ENCODE assay signal across 8 mouse cellular contexts in genomic region chr7:25076296-25076662, GRCm38 (mm10). TPM values are rescaled to one million over a fixed set of nuclear protein-coding genes. Genes with fewer than 3 reads are reported as not detected.
DNase-seq lines count a peak whose midpoint lies in the region; ATAC-seq and TF ChIP-seq lines count a peak whose summit lies in the region.

No protein-coding gene starts in this region.

- 23% methylated on average over 7 of the region's 7 CpGs for WGBS in thymus, adult 2 months
- 18% methylated on average over 7 of the region's 7 CpGs for WGBS in liver, embryonic 11.5 days
- 14% methylated on average over 7 of the region's 7 CpGs for WGBS in stomach, postnatal 0 days

- peak overlapping the region; percentile 87 for H3K27ac ChIP-seq in thymus, adult 2 months (ENCODE audit: control insufficient read depth, insufficient read depth, low read length)
- H3K27ac ChIP-seq in liver, embryonic 11.5 days (ENCODE audit: low read depth, low read length) = peak overlapping the region; percentile 88
- H3K27ac ChIP-seq in stomach, postnatal 0 days (replicated peaks) = peak overlapping the region; percentile 92

- H3K9me3 ChIP-seq in liver, embryonic 11.5 days (ENCODE audit: control insufficient read depth, low read length) = no peaks in the 10 kb centered on the region
- no peaks in the 10 kb centered on the region for H3K9me3 ChIP-seq in stomach, postnatal 0 days (ENCODE audit: control insufficient read depth, low read length)

- H3K4me3 ChIP-seq in thymus, adult 2 months (ENCODE audit: control insufficient read depth, insufficient read depth, low read length) = peak overlapping the region; percentile 58
- peak overlapping the region; percentile 96 for H3K4me3 ChIP-seq in liver, embryonic 11.5 days (ENCODE audit: low read depth, low read length)
- H3K4me3 ChIP-seq in stomach, postnatal 0 days (ENCODE audit: low read depth, low read length) = peak overlapping the region; percentile 39

- H3K9ac ChIP-seq in liver, embryonic 11.5 days (ENCODE audit: low read depth, low read length) = peak overlapping the region; percentile 79
- H3K9ac ChIP-seq in stomach, postnatal 0 days (ENCODE audit: low read length) = peak overlapping the region; percentile 66

- peak; percentile 42 for DNase-seq in cerebellum, adult 9-11 months
- DNase-seq in cerebellum, adult 11-12 months = no peak
- DNase-seq in thymus, adult 2 months = no peak
- DNase-seq in thymus, postnatal 14 days = no peak
- no peak for DNase-seq in liver, embryonic 11.5 days (ENCODE audit: low spot score)
- no peak for DNase-seq in stomach, postnatal 0 days (ENCODE audit: low spot score)
- no peak for DNase-seq in testis, postnatal 14 days (ENCODE audit: low spot score)
- no peak for DNase-seq in urinary bladder, adult 2 months (ENCODE audit: low spot score)

- peaks cover 16% of the 10 kb centered on the region for H3K4me1 ChIP-seq in thymus, adult 2 months (replicated peaks; ENCODE audit: control insufficient read depth, insufficient read depth, low read length)
- H3K4me1 ChIP-seq in liver, embryonic 11.5 days (replicated peaks; ENCODE audit: control insufficient read depth, insufficient read depth, low read length) = peaks cover 44% of the 10 kb centered on the region
- no peaks in the 10 kb centered on the region for H3K4me1 ChIP-seq in stomach, postnatal 0 days (replicated peaks; ENCODE audit: control insufficient read depth, insufficient read depth)

- H3K36me3 ChIP-seq in thymus, adult 2 months (ENCODE audit: control insufficient read depth, insufficient read depth, low read length) = peaks cover 19% of the 10 kb centered on the region
- peaks cover 20% of the 10 kb centered on the region for H3K36me3 ChIP-seq in liver, embryonic 11.5 days (ENCODE audit: control insufficient read depth, insufficient read depth, low read length)
- peaks cover 17% of the 10 kb centered on the region for H3K36me3 ChIP-seq in stomach, postnatal 0 days (ENCODE audit: control insufficient read depth, insufficient read depth, low read length)

- H3K4me2 ChIP-seq in liver, embryonic 11.5 days = peak overlapping the region; percentile 67
- H3K4me2 ChIP-seq in stomach, postnatal 0 days (replicated peaks; ENCODE audit: low read depth) = peak overlapping the region; percentile 62

- no peak for TF ChIP-seq POLR2A in thymus, adult 2 months (IDR thresholded peaks at IDR 0.05; ENCODE audit: control insufficient read depth, extremely low read depth, insufficient read depth, low read length, poor library complexity)

- ATAC-seq in liver, embryonic 11.5 days (replicated peaks; ENCODE audit: low FRiP score) = no peak
- no peak for ATAC-seq in stomach, postnatal 0 days (ENCODE audit: low FRiP score, low TSS enrichment)

- no peak for TF ChIP-seq CTCF in thymus, adult 2 months (IDR thresholded peaks at IDR 0.05; ENCODE audit: borderline replicate concordance, control insufficient read depth, extremely low read depth, insufficient read depth, low read length, poor library complexity)
- no peak for TF ChIP-seq CTCF in stomach, postnatal 0 days (IDR thresholded peaks at IDR 0.05; ENCODE audit: low read depth)

- no peak for TF ChIP-seq EP300 in stomach, postnatal 0 days (optimal IDR thresholded peaks at IDR 0.05)

- no peaks in the 10 kb centered on the region; the same call in 1 of the 2 replicates for H3K27me3 ChIP-seq in thymus, adult 2 months (ENCODE audit: control insufficient read depth, insufficient read depth, low read length)
- no peaks in the 10 kb centered on the region for H3K27me3 ChIP-seq in liver, embryonic 11.5 days (replicated peaks; ENCODE audit: control insufficient read depth, insufficient read depth, low read length)
- H3K27me3 ChIP-seq in stomach, postnatal 0 days (ENCODE audit: control insufficient read depth, insufficient read depth, low read length) = no peaks in the 10 kb centered on the region

RNA-seq across cellular contexts. Expression of gene Zfp574, which starts 3.9 kb away (rescaled TPM):
- 65.0 and 68.8 TPM in 2 replicates for polyA plus RNA-seq in thymus, adult 2 months (2012; rRNA removed)
- 22.8 and 23.1 TPM in 2 replicates for polyA plus RNA-seq in liver, embryonic 11.5 days (2014; fragmentation: Nextera tagmentation; extraction: Ambion mirVana)
- 12.1 and 12.9 TPM in 2 replicates for polyA plus RNA-seq in stomach, postnatal 0 days (2015; fragmentation: Nextera tagmentation; extraction: Ambion mirVana)
- 23.1 and 27.7 TPM in 2 replicates for polyA plus RNA-seq in urinary bladder, adult 2 months (2012; rRNA removed)

RNA-seq across cellular contexts. Expression of gene Grik5, which starts 4.1 kb away (rescaled TPM):
- 19.1 and 23.0 TPM in 2 replicates for polyA plus RNA-seq in thymus, adult 2 months (2012; rRNA removed)
- polyA plus RNA-seq in liver, embryonic 11.5 days (2014; fragmentation: Nextera tagmentation; extraction: Ambion mirVana) = 3.5 and 5.3 TPM in 2 replicates
- 1.7 and 2.2 TPM in 2 replicates for polyA plus RNA-seq in stomach, postnatal 0 days (2015; fragmentation: Nextera tagmentation; extraction: Ambion mirVana)
- 30.7 and 34.7 TPM in 2 replicates for polyA plus RNA-seq in urinary bladder, adult 2 months (2012; rRNA removed)

Comparison
In these comparisons a context has a peak if more than half of its experiments do, and no peak if none do; other contexts are left out.
1. H3K4me3 ChIP-seq: peak in every context shown above with its lines; median percentile 96 in liver, embryonic 11.5 days; 58 in thymus, adult 2 months; 39 in stomach, postnatal 0 days.